Mouse (Mus musculus) megakaryocyte, embryonic 14.5 days (primary cell): Measurements from ENCODE around the gene Cacna1d. TPM values are rescaled to one million over a fixed set of nuclear protein-coding genes. Genes with fewer than 3 reads are reported as not detected.

ENCODE experiments used
- H3K27me3 ChIP-seq: replicated peaks from 2 replicates; pipeline ENCODE3; 2012; ENCODE audit warnings: inconsistent platforms
- H3K36me3 ChIP-seq: replicated peaks from 2 replicates; pipeline ENCODE3; 2012; ENCODE audit warnings: low read length, inconsistent platforms, mixed read lengths
- H3K4me1 ChIP-seq: 2 replicates; pipeline ENCODE4 v1.6.1; 2012; ENCODE audit warnings: inconsistent platforms
- H3K4me3 ChIP-seq: replicated peaks from 2 replicates; pipeline ENCODE3; 2012; ENCODE audit warnings: moderate library complexity, mild to moderate bottlenecking, inconsistent platforms
- H3K9me3 ChIP-seq: 2 replicates; pipeline ENCODE4 v1.6.1; 2012; ENCODE audit warnings: inconsistent platforms
- FLI1 ChIP-seq: IDR thresholded peaks from 2 replicates; pipeline ENCODE4 v1.6.1; 2012; ENCODE audit warnings: low read length, inconsistent platforms, mixed read lengths
- GATA1 ChIP-seq: IDR thresholded peaks from 3 replicates; pipeline ENCODE4 v1.6.1; 2012; ENCODE audit warnings: mixed read lengths, low read length, inconsistent platforms, borderline replicate concordance
- polyA plus RNA-seq: library from polyadenylated mRNA; stranded (reverse); fragments of >175 nt; gene quantifications from 2 replicates; pipeline ENCODE4 v1.2.3, GENCODE M21; 2012; ENCODE audit warnings: low replicate concordance; ENCODE audit not compliant: insufficient read depth

Gene Cacna1d
- polyA plus RNA-seq, 1 experiment: 0.02 TPM

DNA sequence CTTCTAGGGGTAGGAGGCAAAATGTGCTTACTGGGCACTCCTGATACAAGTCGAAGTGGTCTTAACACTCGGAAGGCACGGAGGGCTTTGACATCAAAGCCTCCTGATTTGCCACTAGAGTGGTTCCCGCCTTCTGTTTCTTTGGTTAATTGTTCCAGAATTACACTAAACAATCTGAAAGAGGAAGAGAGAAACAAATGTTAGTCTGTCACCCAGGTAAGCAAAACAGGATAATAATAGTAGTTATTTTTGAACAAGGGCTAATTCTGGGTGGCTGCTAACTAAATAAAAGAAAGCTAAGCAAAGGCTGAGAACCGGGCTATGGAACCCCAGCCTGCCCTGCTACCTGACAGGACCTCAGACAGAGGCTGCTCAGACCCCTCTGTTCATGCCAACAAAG is 307.2 kb downstream of the Cacna1d start:
- TF ChIP-seq GATA1 (no peak), FLI1 (no peak)
- Histone ChIP-seq H3K27me3 (peaks cover 15% of the 10 kb centered on the region), H3K4me3 (no peak overlapping the region), H3K9me3 (0 out of 2 replicates have a peak, but pooled peaks cover 2% of the 10 kb centered on the region), H3K36me3 (no peaks in the 10 kb centered on the region), H3K4me1 (no peaks in the 10 kb centered on the region)

DNA sequence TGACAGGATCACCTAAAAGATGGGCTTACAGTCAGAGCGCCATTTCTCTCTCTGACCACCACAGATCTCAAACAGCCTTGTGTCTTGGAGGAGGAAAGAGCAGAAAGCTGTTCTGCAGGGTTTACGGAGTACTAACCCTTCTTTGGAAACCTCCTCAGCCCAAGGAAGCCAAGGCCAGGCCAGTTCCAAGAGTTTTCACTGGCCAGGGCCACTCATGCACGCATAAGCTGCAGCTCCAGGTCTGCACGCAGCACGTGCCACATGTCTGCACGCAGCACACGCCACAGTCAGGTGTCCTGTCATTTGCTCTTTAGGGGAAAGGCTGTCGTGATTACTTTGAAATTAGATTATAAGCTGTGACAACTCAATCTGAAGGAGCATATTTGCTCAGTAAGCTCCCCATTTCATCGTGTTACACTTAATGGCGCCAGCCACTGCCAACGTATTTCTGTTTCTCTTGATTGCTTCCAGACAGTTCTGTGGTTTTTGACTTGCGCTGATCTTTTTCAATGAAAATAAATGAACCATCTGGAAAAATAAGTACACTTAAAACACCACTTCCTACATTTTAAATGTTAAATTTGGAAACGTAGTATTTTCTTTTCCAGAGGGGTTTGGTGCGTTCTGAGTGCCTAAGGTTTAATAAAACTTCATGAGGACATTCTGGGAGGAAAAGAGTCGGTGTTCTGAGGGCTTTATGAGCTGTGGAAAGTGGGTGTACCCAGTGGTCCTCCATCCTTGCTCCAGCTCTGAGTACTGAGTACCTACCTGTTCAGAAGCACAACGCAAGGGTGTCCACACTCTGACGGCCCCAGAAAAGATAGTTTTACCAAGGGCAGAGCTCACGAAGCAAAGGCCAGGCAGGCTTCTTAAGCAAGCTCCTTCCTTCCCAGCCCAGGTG is 308.4 kb downstream of the Cacna1d start:
- Histone ChIP-seq H3K9me3 (0 out of 2 replicates have a peak, but pooled peaks cover 2% of the 10 kb centered on the region), H3K4me1 (no peaks in the 10 kb centered on the region; the same call in 1 of the 2 replicates), H3K4me3 (no peak overlapping the region), H3K36me3 (no peaks in the 10 kb centered on the region), H3K27me3 (peaks cover 21% of the 10 kb centered on the region)
- TF ChIP-seq FLI1 (no peak), GATA1 (no peak)

DNA sequence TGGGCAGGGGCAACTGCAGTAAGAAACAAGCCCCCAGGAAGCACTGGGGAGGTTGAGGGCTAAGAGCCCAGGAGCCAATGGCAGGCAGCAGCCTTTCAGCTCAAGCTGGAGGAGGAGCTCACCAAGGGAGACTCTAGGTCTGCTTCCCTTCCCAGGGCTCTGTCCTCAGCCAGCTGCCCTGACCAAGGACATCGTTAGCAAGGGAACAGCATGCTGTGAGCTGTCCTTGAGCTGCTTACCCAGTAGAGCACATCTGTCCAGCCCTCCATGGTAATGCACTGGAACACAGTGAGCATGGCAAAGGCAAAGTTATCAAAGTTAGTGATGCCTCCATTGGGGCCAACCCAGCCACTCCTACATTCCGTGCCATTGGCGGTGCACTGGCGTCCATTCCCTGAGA is 312.9 kb downstream of the Cacna1d start:
- Histone ChIP-seq H3K27me3 (peaks cover 34% of the 10 kb centered on the region), H3K4me3 (no peak overlapping the region), H3K36me3 (no peaks in the 10 kb centered on the region), H3K9me3 (no peaks in the 10 kb centered on the region), H3K4me1 (no peaks in the 10 kb centered on the region; the same call in 1 of the 2 replicates)
- TF ChIP-seq FLI1 (no peak), GATA1 (no peak)

DNA sequence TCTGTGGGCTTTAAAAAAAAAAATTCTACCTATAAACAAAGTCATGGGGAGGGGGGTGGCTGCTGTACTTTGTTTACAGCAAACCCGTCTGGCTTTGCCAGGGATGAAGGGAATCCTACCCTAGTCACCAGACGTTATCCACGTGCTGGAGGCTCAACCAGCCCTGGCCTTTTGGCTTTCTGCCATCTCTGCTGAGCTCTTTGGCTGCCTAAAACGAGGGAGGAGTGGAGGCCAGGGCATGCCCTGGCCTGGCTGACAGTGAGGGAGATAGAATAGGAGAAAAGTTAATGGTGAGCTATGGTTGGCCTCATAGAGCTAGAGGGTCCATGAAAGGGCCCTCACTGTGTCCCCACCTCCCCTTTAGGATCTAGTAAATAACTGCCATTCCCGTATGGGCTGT is 313.4 kb downstream of the Cacna1d start:
- no peak for TF ChIP-seq FLI1
- no peaks in the 10 kb centered on the region for H3K36me3 ChIP-seq

DNA sequence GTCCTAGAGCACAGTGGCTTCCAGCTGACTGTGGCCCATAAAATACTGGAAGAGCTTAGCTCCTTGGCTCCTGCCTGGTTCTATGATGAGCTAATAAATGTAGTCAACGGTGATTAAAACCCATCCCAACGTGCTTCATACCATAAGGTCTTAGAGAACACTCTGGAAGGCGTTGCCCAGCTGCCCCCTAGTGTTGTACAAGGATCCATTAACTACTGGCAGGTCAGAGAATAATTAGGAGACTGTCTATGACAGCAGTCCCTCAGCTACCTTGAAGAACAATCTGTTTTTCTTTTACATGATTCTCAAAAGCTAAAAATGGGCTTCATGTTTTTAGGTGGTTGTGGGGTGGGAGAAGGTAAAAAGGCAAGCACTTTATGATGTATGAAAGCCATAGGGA is 315.9 kb downstream of the Cacna1d start:
- H3K27me3 ChIP-seq: peaks cover 29% of the 10 kb centered on the region
- H3K9me3 ChIP-seq: no peaks in the 10 kb centered on the region
- no peak overlapping the region for H3K4me3 ChIP-seq
- H3K4me1 ChIP-seq: no peaks in the 10 kb centered on the region; the same call in 1 of the 2 replicates
- TF ChIP-seq FLI1: no peak
- TF ChIP-seq GATA1: no peak
- H3K36me3 ChIP-seq: no peaks in the 10 kb centered on the region

More for the DNA sequence above, 313.4 kb downstream of the Cacna1d start:
- Histone ChIP-seq H3K4me3 (no peak overlapping the region), H3K4me1 (no peaks in the 10 kb centered on the region; the same call in 1 of the 2 replicates), H3K27me3 (peaks cover 32% of the 10 kb centered on the region), H3K9me3 (no peaks in the 10 kb centered on the region)

DNA sequence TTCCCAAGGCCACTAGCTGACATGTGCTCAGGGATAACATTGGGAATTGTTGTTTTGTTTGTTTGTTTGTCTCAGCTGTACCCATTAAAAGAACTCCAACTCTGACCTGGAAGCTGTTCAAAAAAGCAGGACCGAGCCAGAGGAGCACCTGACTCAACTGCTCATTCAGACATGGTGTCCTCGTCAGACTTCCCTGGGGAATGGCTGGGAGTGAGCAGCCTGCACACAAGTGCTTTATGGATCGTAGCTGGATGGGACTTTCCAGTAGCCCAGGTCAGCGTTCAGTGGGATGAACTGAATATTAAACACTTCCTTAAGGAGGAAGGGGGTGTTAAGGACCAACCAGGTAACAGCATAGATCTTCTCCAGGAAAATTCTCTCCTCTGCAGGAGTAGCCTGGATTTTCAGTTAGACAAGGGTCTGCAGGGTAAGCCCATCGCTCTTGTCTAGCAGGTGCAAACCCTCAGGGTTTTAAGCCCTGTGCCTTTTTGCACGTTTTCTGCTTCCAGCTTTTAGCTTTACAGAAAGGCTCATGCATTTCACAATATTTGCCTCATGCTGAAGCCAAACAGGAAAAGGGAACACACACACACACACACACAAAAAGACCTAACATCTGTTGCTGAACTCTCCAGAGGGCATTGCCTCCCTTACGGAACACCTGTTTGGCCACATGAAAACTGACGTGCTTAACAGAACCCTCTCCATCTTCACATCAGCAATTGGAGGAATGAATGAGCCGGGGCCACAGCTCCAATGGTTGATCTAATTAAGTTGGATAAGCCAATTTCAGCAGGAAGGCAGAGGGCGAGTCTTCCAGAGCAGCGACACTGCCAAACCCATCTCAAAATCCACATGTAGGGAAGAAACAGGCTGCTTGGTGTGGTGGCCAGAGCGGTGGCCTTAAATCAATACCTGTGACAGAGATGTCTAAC is 318.2 kb downstream of the Cacna1d start:
- TF ChIP-seq GATA1 (no peak), FLI1 (no peak)

DNA sequence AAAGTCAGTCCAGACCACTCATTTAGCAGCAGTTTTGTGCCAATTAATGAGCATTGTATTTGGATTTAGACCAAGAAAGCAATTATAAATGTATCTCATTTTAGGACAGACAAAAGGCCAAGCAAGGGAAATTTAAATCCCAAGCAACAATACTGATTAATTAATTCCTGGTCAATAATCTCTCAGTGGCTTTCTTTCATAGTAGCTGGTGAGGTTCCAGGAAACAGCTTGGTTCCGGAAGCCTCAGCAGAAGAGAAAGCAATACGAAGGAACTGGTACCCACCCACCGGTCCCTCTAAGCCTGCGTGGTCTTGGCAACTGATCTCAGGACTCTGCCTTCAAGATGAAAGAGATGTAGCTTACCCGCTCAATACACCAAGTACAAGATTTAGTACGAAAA is 319.7 kb downstream of the Cacna1d start:
- H3K4me3 ChIP-seq: no peak overlapping the region
- TF ChIP-seq FLI1 (no peak), GATA1 (no peak)
- H3K27me3 ChIP-seq: peaks cover 15% of the 10 kb centered on the region
- peaks cover 21% of the 10 kb centered on the region for H3K4me1 ChIP-seq
- no peaks in the 10 kb centered on the region for H3K9me3 ChIP-seq
- no peaks in the 10 kb centered on the region for H3K36me3 ChIP-seq

More for the DNA sequence above, 318.2 kb downstream of the Cacna1d start:
- Histone ChIP-seq H3K4me3 (no peak overlapping the region), H3K9me3 (no peaks in the 10 kb centered on the region), H3K4me1 (peaks cover 19% of the 10 kb centered on the region), H3K27me3 (peaks cover 18% of the 10 kb centered on the region), H3K36me3 (no peaks in the 10 kb centered on the region)

DNA sequence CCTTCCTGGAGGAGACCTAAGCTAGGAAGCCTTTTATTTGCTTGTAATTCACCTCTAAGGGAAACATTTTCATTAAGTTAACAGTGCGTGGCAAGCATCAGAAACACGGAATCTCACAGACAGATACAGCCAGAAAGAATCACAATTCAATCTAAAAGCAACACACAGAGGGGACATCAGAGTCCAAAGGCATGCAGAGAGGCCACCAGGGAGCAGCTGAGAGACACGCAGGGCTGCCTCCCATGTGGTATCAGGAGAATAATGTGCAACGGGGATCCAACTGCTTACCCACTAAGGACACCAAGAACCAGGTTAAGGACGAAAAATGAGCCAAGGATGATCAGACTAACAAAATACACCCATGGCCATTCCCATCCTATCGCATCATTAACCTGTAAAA is 320.2 kb downstream of the Cacna1d start:
- Histone ChIP-seq H3K27me3 (peaks cover 13% of the 10 kb centered on the region), H3K4me3 (no peak overlapping the region), H3K9me3 (peaks cover 3% of the 10 kb centered on the region), H3K36me3 (no peaks in the 10 kb centered on the region), H3K4me1 (peaks cover 21% of the 10 kb centered on the region)
- TF ChIP-seq FLI1 (no peak), GATA1 (no peak)

DNA sequence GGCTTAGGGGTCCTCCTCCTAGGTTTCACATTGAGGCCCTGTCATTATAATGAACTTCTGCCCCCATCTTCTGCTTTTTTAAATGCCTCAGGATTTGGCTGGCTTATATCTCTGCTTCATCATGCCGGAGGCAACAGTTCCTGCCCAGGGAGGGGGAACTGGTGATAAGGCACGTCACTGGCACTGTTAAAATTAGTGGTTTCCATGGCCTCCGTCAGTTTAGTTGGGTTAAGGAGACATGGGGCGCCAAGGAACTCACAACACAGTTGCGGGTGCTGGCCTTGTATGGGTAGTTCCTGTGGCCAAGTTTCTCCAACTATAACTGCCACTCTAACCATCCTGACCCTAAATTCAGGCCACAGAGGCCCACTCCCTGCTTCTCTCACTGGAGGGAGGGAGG is 321.8 kb downstream of the Cacna1d start:
- no peak for TF ChIP-seq FLI1
- TF ChIP-seq GATA1: no peak
- peaks cover 21% of the 10 kb centered on the region for H3K4me1 ChIP-seq
- H3K9me3 ChIP-seq: peaks cover 4% of the 10 kb centered on the region
- H3K36me3 ChIP-seq: no peaks in the 10 kb centered on the region
- H3K27me3 ChIP-seq: peaks cover 14% of the 10 kb centered on the region
- peak overlapping the region; percentile 57 for H3K4me3 ChIP-seq

DNA sequence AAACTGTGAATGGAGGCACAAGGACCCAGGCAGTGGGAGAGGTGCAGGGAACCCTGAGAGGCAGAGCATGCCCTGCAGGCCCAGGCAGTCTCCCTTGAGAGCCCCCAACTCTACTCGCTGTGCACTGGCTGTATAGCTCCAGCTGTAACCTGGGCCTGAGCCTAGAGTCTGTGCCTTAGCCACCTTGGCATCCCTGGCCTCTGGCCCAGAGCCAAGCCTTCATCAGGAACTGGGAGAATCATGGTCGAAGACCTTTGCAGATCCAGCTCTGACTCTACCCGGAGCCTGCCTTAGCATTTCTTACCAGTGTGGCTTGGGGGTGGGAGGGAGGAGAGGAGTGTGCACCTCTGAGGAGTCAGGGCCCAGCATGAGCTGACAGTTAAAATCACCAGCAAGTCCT is 322.4 kb downstream of the Cacna1d start:
- peaks cover 21% of the 10 kb centered on the region for H3K4me1 ChIP-seq
- no peaks in the 10 kb centered on the region for H3K36me3 ChIP-seq
- H3K9me3 ChIP-seq: peaks cover 4% of the 10 kb centered on the region
- TF ChIP-seq FLI1 (no peak), GATA1 (no peak)
- peaks cover 16% of the 10 kb centered on the region for H3K27me3 ChIP-seq
- H3K4me3 ChIP-seq: no peak overlapping the region
